Mouse (Mus musculus) heart, postnatal 0 days (tissue): ENCODE results near the gene Abcb5. TPM values are rescaled to one million over a fixed set of nuclear protein-coding genes. Genes with fewer than 3 reads are reported as not detected.

Experiments
- ATAC-seq: fragments of 200-750 bp; cut with Nextera tagmentation; 2 replicates; pipeline ENCODE4 v1.8.0; 2017; ENCODE audit warnings: low read depth, moderate number of reproducible peaks, moderate library complexity; ENCODE audit not compliant: insufficient read depth
- DNase-seq: peaks from one replicate; pipeline ENCODE4 v3.0.0-alpha.2; 2016; ENCODE audit warnings: low spot score
- H3K27ac ChIP-seq: fragments of 300-500 bp; sonication (generic); 2 replicates; pipeline ENCODE4 v1.5.1; 2014; ENCODE audit warnings: low read depth, mild to moderate bottlenecking
- H3K27me3 ChIP-seq: fragments of 300-500 bp; sonication (generic); 2 replicates; pipeline ENCODE4 v1.6.1; 2014; ENCODE audit warnings: low read length, mixed read lengths; ENCODE audit not compliant: control insufficient read depth, insufficient read depth
- H3K36me3 ChIP-seq: fragments of 300-500 bp; sonication (generic); replicated peaks from 2 replicates; pipeline ENCODE4 v1.6.1; 2014; ENCODE audit warnings: low read length, mixed read lengths; ENCODE audit not compliant: control insufficient read depth, insufficient read depth
- H3K4me1 ChIP-seq: fragments of 300-500 bp; sonication (generic); 2 replicates; pipeline ENCODE4 v1.6.1; 2014; ENCODE audit warnings: antibody characterized with exemption; ENCODE audit not compliant: control insufficient read depth, insufficient read depth
- H3K4me2 ChIP-seq: fragments of 300-500 bp; sonication (generic); 2 replicates; pipeline ENCODE4 v1.6.1; 2014; ENCODE audit warnings: low read depth, mild to moderate bottlenecking, low read length, moderate library complexity
- H3K4me3 ChIP-seq: fragments of 300-500 bp; sonication (generic); 2 replicates; pipeline ENCODE4 v1.5.1; 2014; ENCODE audit warnings: low read depth, low read length
- H3K9ac ChIP-seq: fragments of 300-500 bp; sonication (generic); replicated peaks from 2 replicates; pipeline ENCODE4 v1.6.1; 2014; ENCODE audit warnings: low read depth, low read length, mixed read lengths
- H3K9me3 ChIP-seq: fragments of 300-500 bp; sonication (generic); replicated peaks from 2 replicates; pipeline ENCODE4 v1.6.1; 2016; ENCODE audit warnings: low read length; ENCODE audit not compliant: control insufficient read depth
- CTCF ChIP-seq: IDR thresholded peaks from 2 replicates; pipeline ENCODE4 v1.5.1; 2016; ENCODE audit warnings: antibody characterized with exemption, control low read depth, low read depth
- EP300 ChIP-seq: IDR thresholded peaks from 2 replicates; pipeline ENCODE4 v1.6.1; 2016; ENCODE audit warnings: antibody characterized with exemption, low read depth
- WGBS: fragments of 180-500 bp; shearing (Covaris S2); extraction: QIAGEN DNeasy Blood & Tissue Kit; methylation state at CpG from one replicate; pipeline ENCODE4 v1.1.7; 2014; 5-methylcytosine and 5-hydroxymethylcytosine counted together
- polyA plus RNA-seq: library from polyadenylated mRNA; unstranded; fragments of >200 nt; fragmentation: Nextera tagmentation; extraction: Ambion mirVana; gene quantifications from 2 replicates; pipeline ENCODE4 v1.2.1, GENCODE M21; 2015
- total RNA-seq: library from RNA; depleted of rRNA; stranded (reverse); fragments of >200 nt; gene quantifications from 2 replicates; pipeline ENCODE4 v1.2.3, GENCODE M21; 2014; ENCODE audit warnings: low replicate concordance; rRNA removed

Abcb5 gene
- total and polyA plus RNA-seq, 2 experiments from 2014 or later = not detected

DNA sequence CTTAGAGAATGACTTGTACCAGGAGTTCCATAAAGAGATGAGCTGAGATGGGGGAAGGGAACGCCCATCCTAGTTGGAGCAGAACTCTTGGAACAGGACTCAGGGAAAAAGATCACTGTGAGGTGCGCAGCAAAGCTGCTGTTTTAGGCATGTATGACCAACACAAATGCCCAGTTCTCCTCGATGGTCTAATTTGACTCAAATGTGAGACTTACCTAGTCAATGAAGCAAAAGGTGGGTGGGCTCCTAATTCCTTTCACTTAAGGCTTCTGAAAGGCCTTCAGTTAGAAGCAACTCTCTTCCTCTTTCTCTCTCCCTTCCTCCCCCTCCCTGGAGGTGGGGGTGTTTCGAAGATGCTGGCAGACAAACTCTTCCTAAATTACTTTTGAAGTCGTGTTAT lies 126.8 kb downstream of the Abcb5 start:
- H3K9me3 ChIP-seq = no peaks in the 10 kb centered on the region
- 15% methylated on average over 5 of the region's 5 CpGs for WGBS
- H3K4me1 ChIP-seq = no peaks in the 10 kb centered on the region
- no peak overlapping the region for H3K9ac ChIP-seq
- H3K4me3 ChIP-seq = no peak overlapping the region
- no peak overlapping the region for H3K4me2 ChIP-seq
- no peak for TF ChIP-seq EP300
- no peak for TF ChIP-seq CTCF
- no peak for ATAC-seq
- no peak for DNase-seq
- no peaks in the 10 kb centered on the region for H3K36me3 ChIP-seq
- H3K27ac ChIP-seq = no peak overlapping the region
- peaks cover 93% of the 10 kb centered on the region for H3K27me3 ChIP-seq

GRCm38 (mm10) chr12:118838260-118838659 lies 128.0 kb downstream of the Abcb5 start:
- WGBS = 3% methylated on average over 2 of the region's 2 CpGs

DNA sequence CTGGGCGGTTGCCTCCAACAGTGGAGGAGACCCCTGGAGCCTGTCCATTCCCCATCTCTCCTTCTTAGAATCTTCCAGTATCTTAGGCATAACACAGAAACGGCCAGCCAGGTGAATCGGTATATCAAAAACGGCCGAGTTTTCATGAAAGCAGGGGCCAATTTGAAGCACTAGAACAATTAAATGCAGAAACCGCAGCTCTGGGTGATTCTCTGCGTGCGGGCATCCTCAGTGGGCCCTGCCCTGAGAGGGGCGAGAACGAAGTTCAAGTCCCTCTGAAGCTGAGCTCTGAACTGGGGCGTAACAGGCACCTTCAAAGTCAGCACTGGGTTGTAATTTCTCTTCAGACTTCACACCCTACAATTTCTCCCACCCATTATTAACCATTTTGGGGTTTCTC lies 128.9 kb downstream of the Abcb5 start:
- Histone ChIP-seq H3K4me3 (peak overlapping the region; percentile 61), H3K27ac (no peak overlapping the region), H3K27me3 (peaks cover 73% of the 10 kb centered on the region), H3K36me3 (no peaks in the 10 kb centered on the region), H3K9ac (no peak overlapping the region), H3K9me3 (no peaks in the 10 kb centered on the region), H3K4me2 (peak overlapping the region; percentile 90), H3K4me1 (no peaks in the 10 kb centered on the region)
- DNase-seq = peak; percentile 6
- no peak for TF ChIP-seq EP300
- TF ChIP-seq CTCF = no peak
- ATAC-seq = no peak
- WGBS = 2% methylated on average over 11 of the region's 11 CpGs

More at GRCm38 (mm10) chr12:118838260-118838659, 128.0 kb downstream of the Abcb5 start:
- H3K9me3 ChIP-seq = no peaks in the 10 kb centered on the region
- no peak overlapping the region for H3K4me3 ChIP-seq
- H3K9ac ChIP-seq = no peak overlapping the region
- DNase-seq = no peak
- no peaks in the 10 kb centered on the region for H3K4me1 ChIP-seq
- H3K4me2 ChIP-seq = no peak overlapping the region
- no peaks in the 10 kb centered on the region for H3K36me3 ChIP-seq
- ATAC-seq = no peak
- peaks cover 82% of the 10 kb centered on the region for H3K27me3 ChIP-seq
- no peak overlapping the region for H3K27ac ChIP-seq
- no peak for TF ChIP-seq CTCF
- no peak for TF ChIP-seq EP300

- peaks cover 67% of the 10 kb centered on the region for H3K27me3 ChIP-seq
- peak; percentile 67 for ATAC-seq
- peak overlapping the region; percentile 90 for H3K4me2 ChIP-seq
- 1% methylated on average over 67 of the region's 72 CpGs for WGBS
- H3K9ac ChIP-seq = peak overlapping the region; percentile 38; the same call in 1 of the 2 replicates
- peak overlapping the region; percentile 61 for H3K4me3 ChIP-seq
- H3K27ac ChIP-seq = no peak overlapping the region
- peak; percentile 12 for DNase-seq
- H3K36me3 ChIP-seq = no peaks in the 10 kb centered on the region
- TF ChIP-seq EP300 (no peak), CTCF (no peak)
- H3K4me1 ChIP-seq = no peaks in the 10 kb centered on the region
- H3K9me3 ChIP-seq = no peaks in the 10 kb centered on the region
These were observed 129.5 kb downstream of the Abcb5 start for GRCm38 (mm10) chr12:118836411-118837341.

DNA sequence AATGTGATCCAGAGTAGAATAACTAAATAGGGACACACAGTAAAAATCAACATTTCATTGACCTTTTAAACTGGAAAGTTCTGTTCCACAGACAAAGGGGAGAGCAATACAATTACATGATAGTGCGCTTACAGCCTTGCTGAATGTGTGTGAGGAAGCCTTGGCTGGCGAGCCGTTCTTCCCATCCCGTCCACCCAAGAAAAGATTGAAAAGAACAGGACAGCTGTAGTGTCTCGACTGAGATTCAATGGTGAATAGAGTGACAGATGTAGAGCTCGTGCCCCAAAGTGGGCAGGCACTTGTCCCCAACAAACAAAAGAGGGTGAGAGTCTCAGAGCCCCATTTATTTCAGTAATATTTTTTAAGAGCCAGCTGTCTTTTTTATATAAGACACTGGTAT lies 136.3 kb downstream of the Abcb5 start:
- WGBS = 76% methylated on average over 6 of the region's 6 CpGs
- Histone ChIP-seq H3K27ac (no peak overlapping the region), H3K4me2 (no peak overlapping the region), H3K4me1 (no peaks in the 10 kb centered on the region), H3K4me3 (no peak overlapping the region), H3K9me3 (no peaks in the 10 kb centered on the region), H3K27me3 (peaks cover 2% of the 10 kb centered on the region; the same call in 1 of the 2 replicates), H3K36me3 (no peaks in the 10 kb centered on the region), H3K9ac (no peak overlapping the region)
- ATAC-seq (no peak), DNase-seq (no peak)
- TF ChIP-seq CTCF (no peak), EP300 (no peak)

Other genes starting within 250 kb of the Abcb5 start
- not detected in 2 replicates for gene Sp8, start 120.1 kb downstream of the Abcb5 start, total RNA-seq
- gene Sp8, start 120.1 kb downstream of the Abcb5 start, polyA plus RNA-seq = not detected in 2 replicates